In genomic region chr12:12508487-12509125, GRCm38 (mm10) we compare ENCODE assay signal across 13 mouse cellular contexts.
DNase-seq lines count a peak whose midpoint lies in the region; ATAC-seq and TF ChIP-seq lines count a peak whose summit lies in the region.
"Had no signal": no experiment of that assay in that cellular context is flagged by ENCODE, and none has a peak within 500 bp of the region (broad histone marks: within the 10 kb centered on the region; RNA-seq: fewer than 3 reads in every experiment).

No protein-coding gene starts in this region.

- 0 out of 2 replicates have a peak, but pooled peaks cover 12% of the 10 kb centered on the region for H3K4me1 ChIP-seq in heart, postnatal 0 days (ENCODE audit: control insufficient read depth, insufficient read depth)
- peaks cover 15% of the 10 kb centered on the region for H3K4me1 ChIP-seq in midbrain, embryonic 11.5 days (ENCODE audit: control insufficient read depth, insufficient read depth, low read length)
- H3K4me1 ChIP-seq in midbrain, embryonic 16.5 days (ENCODE audit: control insufficient read depth, insufficient read depth, low read length), result peaks cover 5% of the 10 kb centered on the region; the same call in 1 of the 2 replicates
- H3K4me1 ChIP-seq in intestine, embryonic 14.5 days (replicated peaks; ENCODE audit: control insufficient read depth, insufficient read depth, low read length), result no peaks in the 10 kb centered on the region; the same call in 1 of the 2 replicates
- H3K4me1 ChIP-seq in stomach, embryonic 16.5 days (ENCODE audit: control insufficient read depth, insufficient read depth, low read length), result 0 out of 2 replicates have a peak, but pooled peaks cover 3% of the 10 kb centered on the region

- no peaks in the 10 kb centered on the region for H3K36me3 ChIP-seq in heart, postnatal 0 days (replicated peaks; ENCODE audit: control insufficient read depth, insufficient read depth, low read length)
- H3K36me3 ChIP-seq in midbrain, embryonic 11.5 days (ENCODE audit: control insufficient read depth, insufficient read depth, low read length), result no peaks in the 10 kb centered on the region
- H3K36me3 ChIP-seq in midbrain, embryonic 16.5 days (ENCODE audit: control insufficient read depth, insufficient read depth, low read length), result no peaks in the 10 kb centered on the region
- H3K36me3 ChIP-seq in intestine, embryonic 14.5 days (ENCODE audit: control insufficient read depth, insufficient read depth, low read length), result no peaks in the 10 kb centered on the region
- no peaks in the 10 kb centered on the region for H3K36me3 ChIP-seq in stomach, embryonic 16.5 days (ENCODE audit: control insufficient read depth, insufficient read depth, low read length)
- H3K36me3 ChIP-seq: liver, embryonic 13.5 days had no signal

- H3K9ac ChIP-seq in heart, postnatal 0 days (replicated peaks; ENCODE audit: low read depth, low read length), result no peak overlapping the region
- H3K9ac ChIP-seq in midbrain, embryonic 11.5 days (ENCODE audit: low read length), result no peak overlapping the region
- H3K9ac ChIP-seq in midbrain, embryonic 16.5 days (ENCODE audit: low read depth, low read length), result no peak overlapping the region
- no peak overlapping the region for H3K9ac ChIP-seq in intestine, embryonic 14.5 days (ENCODE audit: low read length)
- H3K9ac ChIP-seq in stomach, embryonic 16.5 days (ENCODE audit: low read length), result no peak overlapping the region
- H3K9ac ChIP-seq: liver, embryonic 13.5 days had no signal

- no peak for TF ChIP-seq EP300 in heart, postnatal 0 days (IDR thresholded peaks at IDR 0.05; ENCODE audit: low read depth)

- no peak overlapping the region for H3K4me2 ChIP-seq in heart, postnatal 0 days (ENCODE audit: low read depth, low read length)
- H3K4me2 ChIP-seq in midbrain, embryonic 11.5 days, result no peak overlapping the region
- no peak overlapping the region for H3K4me2 ChIP-seq in midbrain, embryonic 16.5 days (ENCODE audit: low read length)
- no peak overlapping the region for H3K4me2 ChIP-seq in intestine, embryonic 14.5 days (ENCODE audit: low read length)
- no peak overlapping the region for H3K4me2 ChIP-seq in stomach, embryonic 16.5 days (ENCODE audit: low read depth, low read length)
- H3K4me2 ChIP-seq: liver, embryonic 13.5 days had no signal

- no peak for ATAC-seq in heart, postnatal 0 days (ENCODE audit: insufficient read depth, low read depth)
- peak; percentile 57; the same call in 1 of the 2 replicates for ATAC-seq in midbrain, embryonic 11.5 days (ENCODE audit: low FRiP score)
- ATAC-seq in midbrain, embryonic 16.5 days, result no peak
- 0 out of 2 replicates have a peak, but pooled peaks have one; percentile 9 for ATAC-seq in intestine, embryonic 14.5 days (replicated peaks; ENCODE audit: low FRiP score, low TSS enrichment, low read depth)
- ATAC-seq in stomach, embryonic 16.5 days (ENCODE audit: insufficient read depth, low FRiP score), result no peak

- WGBS in heart, postnatal 0 days, result 70% methylated on average over 9 of the region's 9 CpGs
- 43% methylated on average over 9 of the region's 9 CpGs for WGBS in midbrain, embryonic 11.5 days
- 37% methylated on average over 9 of the region's 9 CpGs for WGBS in midbrain, embryonic 16.5 days
- 62% methylated on average over 9 of the region's 9 CpGs for WGBS in intestine, embryonic 14.5 days
- WGBS in stomach, embryonic 16.5 days, result 57% methylated on average over 9 of the region's 9 CpGs

- H3K27ac ChIP-seq in heart, postnatal 0 days (ENCODE audit: low read depth), result peak overlapping the region; percentile 62
- no peak overlapping the region for H3K27ac ChIP-seq in midbrain, embryonic 11.5 days (ENCODE audit: low read depth, low read length)
- no peak overlapping the region for H3K27ac ChIP-seq in midbrain, embryonic 16.5 days (ENCODE audit: low read length)
- peak overlapping the region; percentile 9; the same call in 1 of the 2 replicates for H3K27ac ChIP-seq in intestine, embryonic 14.5 days (ENCODE audit: low read depth)
- peak overlapping the region; percentile 5; the same call in 1 of the 2 replicates for H3K27ac ChIP-seq in stomach, embryonic 16.5 days (ENCODE audit: low read length)
- H3K27ac ChIP-seq: gastrocnemius, adult 2 months; liver, embryonic 13.5 days had no signal

- H3K4me3 ChIP-seq in heart, postnatal 0 days (ENCODE audit: low read depth, low read length), result no peak overlapping the region
- no peak overlapping the region for H3K4me3 ChIP-seq in midbrain, embryonic 11.5 days (ENCODE audit: low read depth, low read length)
- H3K4me3 ChIP-seq in midbrain, embryonic 16.5 days (ENCODE audit: low read depth, low read length), result no peak overlapping the region
- no peak overlapping the region for H3K4me3 ChIP-seq in intestine, embryonic 14.5 days (ENCODE audit: low read depth, low read length)
- H3K4me3 ChIP-seq in stomach, embryonic 16.5 days (replicated peaks; ENCODE audit: low read length), result no peak overlapping the region
- H3K4me3 ChIP-seq: erythroblast, embryonic 14.5 days; gastrocnemius, adult 2 months; liver, embryonic 13.5 days had no signal

- no peak for TF ChIP-seq CTCF in heart, postnatal 0 days (IDR thresholded peaks at IDR 0.05; ENCODE audit: low read depth)

- H3K27me3 ChIP-seq in heart, postnatal 0 days (ENCODE audit: control insufficient read depth, insufficient read depth, low read length), result no peaks in the 10 kb centered on the region
- H3K27me3 ChIP-seq in midbrain, embryonic 11.5 days (ENCODE audit: control insufficient read depth, insufficient read depth, low read length), result no peaks in the 10 kb centered on the region
- H3K27me3 ChIP-seq in midbrain, embryonic 16.5 days (ENCODE audit: control insufficient read depth, insufficient read depth, low read depth, low read length), result no peaks in the 10 kb centered on the region
- no peaks in the 10 kb centered on the region for H3K27me3 ChIP-seq in intestine, embryonic 14.5 days (replicated peaks; ENCODE audit: control insufficient read depth, insufficient read depth, low read length)
- H3K27me3 ChIP-seq in stomach, embryonic 16.5 days (ENCODE audit: control insufficient read depth, insufficient read depth, low read length), result no peaks in the 10 kb centered on the region
- H3K27me3 ChIP-seq: liver, embryonic 13.5 days had no signal

- no peaks in the 10 kb centered on the region for H3K9me3 ChIP-seq in heart, postnatal 0 days (replicated peaks; ENCODE audit: control insufficient read depth, low read length)
- no peaks in the 10 kb centered on the region for H3K9me3 ChIP-seq in midbrain, embryonic 11.5 days (ENCODE audit: control insufficient read depth, low read length)
- H3K9me3 ChIP-seq in midbrain, embryonic 16.5 days (replicated peaks; ENCODE audit: control insufficient read depth, low read length, poor library complexity, severe bottlenecking), result no peaks in the 10 kb centered on the region
- H3K9me3 ChIP-seq in intestine, embryonic 14.5 days (ENCODE audit: control insufficient read depth, low read length), result no peaks in the 10 kb centered on the region
- H3K9me3 ChIP-seq in stomach, embryonic 16.5 days (replicated peaks; ENCODE audit: control insufficient read depth, low read length), result no peaks in the 10 kb centered on the region
- H3K9me3 ChIP-seq: liver, embryonic 13.5 days had no signal

- DNase-seq in heart, postnatal 0 days (ENCODE audit: low spot score), result no peak
- no peak for DNase-seq in heart, adult 8-10 months (ENCODE audit: low spot score)
- DNase-seq in midbrain, embryonic 11.5 days (ENCODE audit: low spot score, missing footprints), result peak; percentile 87
- no peak for DNase-seq in intestine, embryonic 14.5 days (ENCODE audit: low spot score)
- DNase-seq in thymus, postnatal 36 days, result no peak
- no peak for DNase-seq in right cerebral cortex, adult 2 months (ENCODE audit: low spot score in 2 of 2)
- DNase-seq: cerebellum, adult 9-11 months; gastrocnemius, adult 2 months; liver, embryonic 13.5 days; thymus, postnatal 25 days had no signal

Comparison
In these comparisons a context has a peak if more than half of its experiments do, and no peak if none do; other contexts are left out.
1. ATAC-seq: peak in midbrain, embryonic 11.5 days (single experiment) and intestine, embryonic 14.5 days (single experiment); none in heart, postnatal 0 days (single experiment), midbrain, embryonic 16.5 days (single experiment) and stomach, embryonic 16.5 days (single experiment).
2. H3K27ac ChIP-seq: peak in heart, postnatal 0 days (single experiment), intestine, embryonic 14.5 days (single experiment) and stomach, embryonic 16.5 days (single experiment); none in midbrain, embryonic 11.5 days (single experiment) and midbrain, embryonic 16.5 days (single experiment).